Mouse (Mus musculus) CH12.LX (cell line): ENCODE data around the gene Clba1. TPM values are rescaled to one million over a fixed set of nuclear protein-coding genes. Genes with fewer than 3 reads are reported as not detected.

Experiments
- DNase-seq: peaks from one replicate; pipeline ENCODE4 v3.0.0-alpha.2; 2013; ENCODE audit errors: extremely low read depth
- H3K27ac ChIP-seq: 2 replicates; pipeline ENCODE4 v1.5.1; 2012; ENCODE audit warnings: low read depth, mild to moderate bottlenecking, control low read depth, moderate library complexity; ENCODE audit not compliant: insufficient read depth
- H3K27me3 ChIP-seq: replicated peaks from 2 replicates; pipeline ENCODE3; 2012; ENCODE audit warnings: inconsistent platforms
- H3K36me3 ChIP-seq, 2 experiments: replicated peaks in 1 of 2; 2 replicates each; pipeline versions ENCODE3 to v1.6.1; 2012; ENCODE audit warnings: inconsistent platforms in 1 of 2, low read length in 1 of 2, mild to moderate bottlenecking in 1 of 2, mixed read lengths in 1 of 2, moderate library complexity in 1 of 2; ENCODE audit not compliant: control insufficient read depth in 1 of 2, insufficient read depth in 1 of 2
- H3K4me1 ChIP-seq, 2 experiments: 2 replicates each; pipeline ENCODE4 v1.6.1; 2012; ENCODE audit warnings: inconsistent platforms in 1 of 2, moderate library complexity in 1 of 2; ENCODE audit not compliant: insufficient read depth in 2 of 2, control insufficient read depth in 1 of 2
- H3K4me2 ChIP-seq: 2 replicates; pipeline ENCODE4 v1.6.1; 2012; ENCODE audit warnings: low read depth, mild to moderate bottlenecking, control low read depth; ENCODE audit not compliant: poor library complexity, insufficient read depth, severe bottlenecking
- H3K4me3 ChIP-seq, 3 experiments: fragments of 150-350 bp in 1 of 3; sonication (generic) in 1 of 3; replicated peaks in 1 of 3; 2 replicates each; pipeline versions ENCODE3 to v1.5.1; 2011 to 2012; ENCODE audit warnings: low read depth in 2 of 3, low read length in 2 of 3, mild to moderate bottlenecking in 2 of 3, moderate library complexity in 2 of 3, control low read depth in 1 of 3, improper control_type of control experiment in 1 of 3, inconsistent platforms in 1 of 3, mixed read lengths in 1 of 3; ENCODE audit not compliant: poor library complexity in 1 of 3
- H3K79me2 ChIP-seq: replicated peaks from 2 replicates; pipeline ENCODE4 v1.6.1; 2012; ENCODE audit warnings: mild to moderate bottlenecking, moderate library complexity; ENCODE audit not compliant: control insufficient read depth, poor library complexity, insufficient read depth, severe bottlenecking; ENCODE audit errors: extremely low read depth
- H3K9ac ChIP-seq: 2 replicates; pipeline ENCODE4 v1.6.1; 2012; ENCODE audit warnings: low read depth, mild to moderate bottlenecking, control low read depth, moderate library complexity; ENCODE audit not compliant: insufficient read depth
- H3K9me3 ChIP-seq: replicated peaks from 2 replicates; pipeline ENCODE3; 2012; ENCODE audit warnings: low read length, inconsistent platforms, mixed read lengths
- BHLHE40 ChIP-seq: IDR thresholded peaks from 2 replicates; pipeline ENCODE4 v1.6.1; 2011; ENCODE audit warnings: mild to moderate bottlenecking, low read depth, low read length, improper control_type of control experiment
- CHD1 ChIP-seq: IDR thresholded peaks from 2 replicates; pipeline ENCODE4 v1.6.1; 2012; ENCODE audit warnings: low read depth, low read length, improper control_type of control experiment, inconsistent platforms
- CHD2 ChIP-seq: IDR thresholded peaks from 2 replicates; pipeline ENCODE4 v1.6.1; 2011; ENCODE audit warnings: low read length, improper control_type of control experiment
- ELF1 ChIP-seq: IDR thresholded peaks from 2 replicates; pipeline ENCODE4 v1.6.1; 2014; ENCODE audit warnings: low read depth, mild to moderate bottlenecking, inconsistent platforms, low read length, improper control_type of control experiment
- EP300 ChIP-seq: IDR thresholded peaks from 2 replicates; pipeline ENCODE4 v1.6.1; 2011; ENCODE audit warnings: low read length, improper control_type of control experiment
- ETS1 ChIP-seq: conservative IDR thresholded peaks from 2 replicates; pipeline ENCODE4 v1.6.1; 2012; ENCODE audit warnings: low read depth, mild to moderate bottlenecking, inconsistent platforms, low read length, improper control_type of control experiment, moderate library complexity
- HCFC1 ChIP-seq: IDR thresholded peaks from 2 replicates; pipeline ENCODE4 v1.6.1; 2012; ENCODE audit warnings: low read depth, mild to moderate bottlenecking, inconsistent platforms, low read length, improper control_type of control experiment
- IRF4 ChIP-seq: IDR thresholded peaks from 2 replicates; pipeline ENCODE4 v1.6.1; 2014; ENCODE audit warnings: low read depth, mild to moderate bottlenecking, inconsistent platforms, low read length, improper control_type of control experiment
- KAT2A ChIP-seq: IDR thresholded peaks from 2 replicates; pipeline ENCODE4 v1.6.1; 2012; ENCODE audit warnings: low read length, improper control_type of control experiment, inconsistent platforms; ENCODE audit not compliant: insufficient replicate concordance
- MAX ChIP-seq: IDR thresholded peaks from 2 replicates; pipeline ENCODE4 v1.6.1; 2011; ENCODE audit warnings: low read length, improper control_type of control experiment
- MAZ ChIP-seq: IDR thresholded peaks from 2 replicates; pipeline ENCODE4 v1.6.1; 2012; ENCODE audit warnings: low read depth, mild to moderate bottlenecking, inconsistent platforms, low read length, improper control_type of control experiment, moderate library complexity
- MEF2A ChIP-seq: IDR thresholded peaks from 2 replicates; pipeline ENCODE4 v1.6.1; 2014; ENCODE audit warnings: low read depth, mild to moderate bottlenecking, inconsistent platforms, low read length, improper control_type of control experiment, borderline replicate concordance
- MXI1 ChIP-seq: IDR thresholded peaks from 2 replicates; pipeline ENCODE4 v1.6.1; 2011; ENCODE audit warnings: mild to moderate bottlenecking, low read depth, low read length, improper control_type of control experiment
- NELFE ChIP-seq: IDR thresholded peaks from 2 replicates; pipeline ENCODE4 v1.6.1; 2011; ENCODE audit warnings: low read depth, low read length, improper control_type of control experiment
- NRF1 ChIP-seq: IDR thresholded peaks from 2 replicates; pipeline ENCODE4 v1.6.1; 2014; ENCODE audit warnings: low read depth, mild to moderate bottlenecking, inconsistent platforms, low read length, improper control_type of control experiment, moderate library complexity
- TBP ChIP-seq: conservative IDR thresholded peaks from 2 replicates; pipeline ENCODE4 v1.6.1; 2011; ENCODE audit warnings: low read depth, low read length, improper control_type of control experiment
- TCF12 ChIP-seq: IDR thresholded peaks from 2 replicates; pipeline ENCODE4 v1.6.1; 2014; ENCODE audit warnings: low read depth, mild to moderate bottlenecking, inconsistent platforms, low read length, improper control_type of control experiment
- USF2 ChIP-seq: conservative IDR thresholded peaks from 2 replicates; pipeline ENCODE4 v1.6.1; 2011; ENCODE audit warnings: low read depth, low read length, improper control_type of control experiment
- ZKSCAN1 ChIP-seq: IDR thresholded peaks from 2 replicates; pipeline ENCODE4 v1.6.1; 2012; ENCODE audit warnings: low read depth, inconsistent platforms, low read length, improper control_type of control experiment, borderline replicate concordance
- ZMIZ1 ChIP-seq: IDR thresholded peaks from 2 replicates; pipeline ENCODE4 v1.6.1; 2012; ENCODE audit warnings: low read depth, mild to moderate bottlenecking, inconsistent platforms, low read length, improper control_type of control experiment
- dilution Hi-C: fragments of 300-500 bp; cut with MboI; formaldehyde crosslinking; loops from 2 replicates; pipeline ENCODE4 v1.14.3; 2020; ENCODE audit warnings: low sequenced_read_pairs; ENCODE audit not compliant: extremely low pct_unique_long_range_greater_than_20kb, extremely low pct_ligation_motif_present
- in situ Hi-C: fragments of 300-500 bp; cut with MboI; formaldehyde crosslinking; loops from 3 replicates; pipeline ENCODE4 v1.14.3; 2019; ENCODE audit warnings: low sequenced_read_pairs, low pct_ligation_motif_present, low pct_unique_long_range_greater_than_20kb, mixed read lengths
- polyA plus RNA-seq: library from polyadenylated mRNA; unstranded; fragments of >175 nt; gene quantifications from 2 replicates; pipeline ENCODE4 v1.2.1, GENCODE M21; 2012; ENCODE audit warnings: low read depth; ENCODE audit not compliant: insufficient read length
- total RNA-seq, 2 experiments: library from RNA; depleted of rRNA; stranded (reverse); fragments of 300-350 nt in 1 of 2; fragments of >200 nt in 1 of 2; gene quantifications; 2 replicates each; pipeline ENCODE4 v1.2.3; 2012 to 2014

The Clba1 gene
- total and polyA plus RNA-seq, 3 experiments: 2.5 to 3.5 (median 3.5) TPM

- no peak for TF ChIP-seq KAT2A
Measured at GRCm38 (mm10) chr12:112861911-112862321, 53.2 kb downstream of the Clba1 start (continued).

DNA sequence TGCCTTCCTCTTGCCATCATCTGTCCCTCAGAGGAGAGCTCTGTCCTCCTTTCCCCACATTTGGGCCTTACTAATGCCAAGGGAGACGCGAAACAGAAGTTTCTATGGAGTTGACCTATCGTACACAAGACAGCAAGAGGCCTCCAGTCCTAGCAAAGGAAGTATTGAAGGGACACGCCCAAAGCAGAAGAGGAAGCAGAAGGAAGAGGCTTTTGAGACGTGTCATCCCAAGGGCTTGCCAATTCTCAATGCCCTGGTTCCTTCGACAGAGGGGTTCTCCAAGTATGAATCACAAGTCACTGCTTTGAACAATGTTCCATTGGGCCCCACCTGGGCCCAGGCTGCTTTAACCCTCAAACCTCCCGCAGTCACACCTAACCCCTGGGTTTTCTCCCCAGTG lies 56.1 kb downstream of the Clba1 start:
- peaks cover 3 to 22% of the 10 kb centered on the region in 2 experiments for H3K36me3 ChIP-seq
- peak; percentile 77 for DNase-seq
- dilution Hi-C loops: no loop called here
- TF ChIP-seq CHD2 (no peak), MXI1 (no peak), ZKSCAN1 (no peak), NRF1 (no peak), TBP (no peak), MEF2A (peak; percentile 17; the same call in 1 of the 2 replicates), BHLHE40 (peak; percentile 50; the same call in 1 of the 2 replicates), MAZ (no peak), KAT2A (no peak), NELFE (no peak), HCFC1 (no peak), ETS1 (peak; percentile 66), EP300 (peak; percentile 62), MAX (no peak), CHD1 (no peak), USF2 (no peak), IRF4 (peak; percentile 77), ELF1 (peak; percentile 47; the same call in 1 of the 2 replicates), ZMIZ1 (0 out of 2 replicates have a peak, but pooled peaks have one; percentile 56), TCF12 (peak; percentile 26; the same call in 1 of the 2 replicates)
- H3K9me3 ChIP-seq: no peaks in the 10 kb centered on the region
- H3K27ac ChIP-seq: peak overlapping the region; percentile 100
- no peaks in the 10 kb centered on the region for H3K27me3 ChIP-seq
- in situ Hi-C loops: no loop called here
- peaks cover 47 to 63% of the 10 kb centered on the region in 2 experiments for H3K4me1 ChIP-seq
- peaks cover 16% of the 10 kb centered on the region for H3K79me2 ChIP-seq
- H3K9ac ChIP-seq: peak overlapping the region; percentile 20; the same call in 1 of the 2 replicates
- H3K4me3 ChIP-seq: peak overlapping the region in 2 of 3 experiments; percentile 0 to 13
- H3K4me2 ChIP-seq: no peak overlapping the region

Other genes with a start within 250 kb of the Clba1 start
- gene Inf2, start 220.2 kb upstream of the Clba1 start, total RNA-seq (2012; rRNA removed): 29.7 and 36.6 TPM in 2 replicates
- 13.5 and 13.9 TPM in 2 replicates for gene Inf2, start 220.2 kb upstream of the Clba1 start, total RNA-seq (2014; rRNA removed)
- gene Inf2, start 220.2 kb upstream of the Clba1 start, polyA plus RNA-seq: 129 and 131 TPM in 2 replicates
- 9.4 and 10.7 TPM in 2 replicates for gene Adssl1, start 188.9 kb upstream of the Clba1 start, total RNA-seq (2012; rRNA removed)
- gene Adssl1, start 188.9 kb upstream of the Clba1 start, total RNA-seq (2014; rRNA removed): 10.2 and 11.8 TPM in 2 replicates
- 29.4 and 37.1 TPM in 2 replicates for gene Adssl1, start 188.9 kb upstream of the Clba1 start, polyA plus RNA-seq
- gene Siva1, start 164.3 kb upstream of the Clba1 start, total RNA-seq (2012; rRNA removed): 137 and 149 TPM in 2 replicates
- gene Siva1, start 164.3 kb upstream of the Clba1 start, total RNA-seq (2014; rRNA removed): 78.1 and 81.9 TPM in 2 replicates
- 135 and 158 TPM in 2 replicates for gene Siva1, start 164.3 kb upstream of the Clba1 start, polyA plus RNA-seq
- gene Akt1, start 134.1 kb upstream of the Clba1 start, total RNA-seq (2012; rRNA removed): 66.6 and 79.9 TPM in 2 replicates
- 69.8 and 74.4 TPM in 2 replicates for gene Akt1, start 134.1 kb upstream of the Clba1 start, total RNA-seq (2014; rRNA removed)
- gene Akt1, start 134.1 kb upstream of the Clba1 start, polyA plus RNA-seq: 144 and 178 TPM in 2 replicates
- gene Zbtb42, start 130.1 kb upstream of the Clba1 start, total RNA-seq (2012; rRNA removed): 0.30 and 0.63 TPM in 2 replicates
- not detected in 2 replicates for gene Zbtb42, start 130.1 kb upstream of the Clba1 start, total RNA-seq (2014; rRNA removed)
- 0.08 and 0.11 TPM in 2 replicates for gene Zbtb42, start 130.1 kb upstream of the Clba1 start, polyA plus RNA-seq
- 30.6 and 39.1 TPM in 2 replicates for gene Cep170b, start 88.5 kb upstream of the Clba1 start, total RNA-seq (2012; rRNA removed)
- gene Cep170b, start 88.5 kb upstream of the Clba1 start, total RNA-seq (2014; rRNA removed): 44.4 and 48.1 TPM in 2 replicates
- 44.4 and 63.1 TPM in 2 replicates for gene Cep170b, start 88.5 kb upstream of the Clba1 start, polyA plus RNA-seq
- gene Pld4, start 48.3 kb upstream of the Clba1 start, total RNA-seq (2012; rRNA removed): 149 and 155 TPM in 2 replicates
- 112 and 117 TPM in 2 replicates for gene Pld4, start 48.3 kb upstream of the Clba1 start, total RNA-seq (2014; rRNA removed)
- 196 and 226 TPM in 2 replicates for gene Pld4, start 48.3 kb upstream of the Clba1 start, polyA plus RNA-seq
- gene Ahnak2, start 6.3 kb upstream of the Clba1 start, total RNA-seq (2012; rRNA removed): 16.2 and 27.7 TPM in 2 replicates
- gene Ahnak2, start 6.3 kb upstream of the Clba1 start, total RNA-seq (2014; rRNA removed): 2.0 and 3.1 TPM in 2 replicates
- 14.4 and 14.6 TPM in 2 replicates for gene Ahnak2, start 6.3 kb upstream of the Clba1 start, polyA plus RNA-seq
- 78.0 and 90.6 TPM in 2 replicates for gene Cdca4, start 20.5 kb downstream of the Clba1 start, total RNA-seq (2012; rRNA removed)
- 111 and 128 TPM in 2 replicates for gene Cdca4, start 20.5 kb downstream of the Clba1 start, total RNA-seq (2014; rRNA removed)
- 68.3 and 78.0 TPM in 2 replicates for gene Cdca4, start 20.5 kb downstream of the Clba1 start, polyA plus RNA-seq
- 31.1 and 44.7 TPM in 2 replicates for gene Gpr132, start 59.3 kb downstream of the Clba1 start, total RNA-seq (2012; rRNA removed)
- 19.4 and 24.4 TPM in 2 replicates for gene Gpr132, start 59.3 kb downstream of the Clba1 start, total RNA-seq (2014; rRNA removed)
- gene Gpr132, start 59.3 kb downstream of the Clba1 start, polyA plus RNA-seq: 50.9 and 62.1 TPM in 2 replicates
- 3.8 and 7.6 TPM in 2 replicates for gene Jag2, start 120.8 kb downstream of the Clba1 start, total RNA-seq (2012; rRNA removed)
- 0.34 and 0.69 TPM in 2 replicates for gene Jag2, start 120.8 kb downstream of the Clba1 start, total RNA-seq (2014; rRNA removed)
- gene Jag2, start 120.8 kb downstream of the Clba1 start, polyA plus RNA-seq: 0.59 and 0.80 TPM in 2 replicates
- 15.9 and 23.9 TPM in 2 replicates for gene Nudt14, start 133.2 kb downstream of the Clba1 start, total RNA-seq (2012; rRNA removed)
- 17.7 and 19.7 TPM in 2 replicates for gene Nudt14, start 133.2 kb downstream of the Clba1 start, total RNA-seq (2014; rRNA removed)
- gene Nudt14, start 133.2 kb downstream of the Clba1 start, polyA plus RNA-seq: 20.0 and 20.7 TPM in 2 replicates
- 10.8 and 11.9 TPM in 2 replicates for gene Btbd6, start 167.5 kb downstream of the Clba1 start, total RNA-seq (2012; rRNA removed)
- gene Btbd6, start 167.5 kb downstream of the Clba1 start, total RNA-seq (2014; rRNA removed): 4.3 and 5.6 TPM in 2 replicates
- 8.0 and 9.9 TPM in 2 replicates for gene Btbd6, start 167.5 kb downstream of the Clba1 start, polyA plus RNA-seq
- 30.8 and 31.2 TPM in 2 replicates for gene Brf1, start 191.8 kb downstream of the Clba1 start, total RNA-seq (2012; rRNA removed)
- gene Brf1, start 191.8 kb downstream of the Clba1 start, total RNA-seq (2014; rRNA removed): 15.9 and 18.1 TPM in 2 replicates
- 29.6 and 30.6 TPM in 2 replicates for gene Brf1, start 191.8 kb downstream of the Clba1 start, polyA plus RNA-seq
- 6.5 and 7.1 TPM in 2 replicates for gene Pacs2, start 205.6 kb downstream of the Clba1 start, total RNA-seq (2012; rRNA removed)
- gene Pacs2, start 205.6 kb downstream of the Clba1 start, total RNA-seq (2014; rRNA removed): 2.4 and 3.1 TPM in 2 replicates
- 7.0 and 8.2 TPM in 2 replicates for gene Pacs2, start 205.6 kb downstream of the Clba1 start, polyA plus RNA-seq